Mouse (Mus musculus): ENCODE measurements around the gene Hivep2. TPM values are rescaled to one million over a fixed set of nuclear protein-coding genes. Genes with fewer than 3 reads are reported as not detected.

The Hivep2 gene
- polyA plus RNA-seq, 1 experiment from 2014 or later, result 11.7 TPM

Other genes with a start within 250 kb of the Hivep2 start
- 104 and 112 TPM in 2 replicates for gene Aig1, start 97.1 kb upstream of the Hivep2 start, polyA plus RNA-seq (2015; fragmentation: Nextera tagmentation; extraction: Ambion mirVana)